Mouse (Mus musculus) forebrain, embryonic 13.5 days (tissue): ENCODE results near the gene Thap4. TPM values are rescaled to one million over a fixed set of nuclear protein-coding genes. Genes with fewer than 3 reads are reported as not detected.
A peak's percentile ranks its signal among the peaks of the same experiment; 100 is the strongest.
"Not testable (repeated sequence)": the region's sequence is repeated elsewhere in the genome, so short reads cannot be mapped to it uniquely, and the experiment has no call there.

ENCODE experiments used
- ATAC-seq: fragments of 200-750 bp; cut with Nextera tagmentation; 2 replicates; pipeline ENCODE4 v1.8.0; 2017
- H3K27ac ChIP-seq: fragments of 300-500 bp; sonication (generic); 2 replicates; pipeline ENCODE4 v1.5.1; 2015; ENCODE audit warnings: inconsistent platforms, mild to moderate bottlenecking, moderate library complexity
- H3K27me3 ChIP-seq: fragments of 300-500 bp; sonication (generic); 2 replicates; pipeline ENCODE4 v1.6.1; 2015; ENCODE audit warnings: mild to moderate bottlenecking, inconsistent platforms
- H3K36me3 ChIP-seq: fragments of 300-500 bp; sonication (generic); 2 replicates; pipeline ENCODE4 v1.6.1; 2015; ENCODE audit warnings: mild to moderate bottlenecking, inconsistent platforms; ENCODE audit not compliant: poor library complexity, severe bottlenecking
- H3K4me1 ChIP-seq: fragments of 300-500 bp; sonication (generic); 2 replicates; pipeline ENCODE4 v1.6.1; 2015; ENCODE audit warnings: inconsistent platforms
- H3K4me2 ChIP-seq: fragments of 300-500 bp; sonication (generic); 2 replicates; pipeline ENCODE4 v1.6.1; 2015; ENCODE audit warnings: inconsistent platforms, mild to moderate bottlenecking, moderate library complexity
- H3K4me3 ChIP-seq: fragments of 300-500 bp; sonication (generic); 2 replicates; pipeline ENCODE4 v1.5.1; 2015; ENCODE audit warnings: mild to moderate bottlenecking, inconsistent platforms
- H3K9ac ChIP-seq: fragments of 300-500 bp; sonication (generic); 2 replicates; pipeline ENCODE4 v1.6.1; 2015; ENCODE audit warnings: mild to moderate bottlenecking, inconsistent platforms
- H3K9me3 ChIP-seq: fragments of 300-500 bp; sonication (generic); replicated peaks from 2 replicates; pipeline ENCODE4 v1.6.1; 2016; ENCODE audit warnings: inconsistent platforms
- WGBS: fragments of 180-500 bp; shearing (Covaris S2); methylation state at CpG from one replicate; pipeline ENCODE4 v1.1.7; 2015; 5-methylcytosine and 5-hydroxymethylcytosine counted together
- polyA plus RNA-seq: library from polyadenylated mRNA; unstranded; fragments of >200 nt; fragmentation: Nextera tagmentation; extraction: Ambion mirVana; gene quantifications from 2 replicates; pipeline ENCODE4 v1.2.1, GENCODE M21; 2015

Thap4 gene
- polyA plus RNA-seq, 1 experiment from 2014 or later, result 38.0 TPM

DNA sequence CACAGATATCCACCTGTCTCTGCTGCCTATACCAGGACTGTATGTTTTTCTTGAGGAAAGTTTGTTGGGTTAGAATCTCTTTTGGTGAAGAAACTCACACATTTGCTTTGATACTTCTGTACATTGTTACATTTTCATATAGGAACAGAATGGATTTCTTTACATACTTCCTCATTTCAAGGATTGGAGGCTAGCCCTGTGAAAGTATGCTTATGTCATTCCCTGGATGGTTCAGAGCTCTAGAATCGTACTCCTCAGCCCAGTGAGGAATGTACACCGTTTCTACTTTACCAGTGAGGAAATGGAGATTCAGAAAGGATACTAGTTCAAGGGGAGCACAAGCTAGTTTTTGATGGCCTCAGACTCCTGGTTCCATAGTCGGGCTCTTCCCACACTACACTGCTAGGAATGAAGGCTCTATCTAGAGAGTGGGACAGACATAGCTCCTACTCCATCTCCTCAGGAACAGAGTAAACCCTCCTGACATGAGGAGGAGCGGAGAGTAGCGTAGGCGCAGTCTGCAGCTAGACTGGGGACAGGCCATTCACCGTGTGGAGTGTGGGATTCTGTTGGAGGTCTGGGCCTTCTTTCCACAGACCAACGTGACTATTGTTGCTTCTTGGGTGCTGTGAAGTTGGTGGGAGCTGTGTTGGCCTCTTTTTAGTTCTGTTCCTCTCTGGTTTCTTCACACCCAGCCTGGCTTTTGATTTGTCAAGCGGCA is 10.4 kb upstream of the Thap4 start:
- H3K4me2 ChIP-seq, result no peak overlapping the region

DNA sequence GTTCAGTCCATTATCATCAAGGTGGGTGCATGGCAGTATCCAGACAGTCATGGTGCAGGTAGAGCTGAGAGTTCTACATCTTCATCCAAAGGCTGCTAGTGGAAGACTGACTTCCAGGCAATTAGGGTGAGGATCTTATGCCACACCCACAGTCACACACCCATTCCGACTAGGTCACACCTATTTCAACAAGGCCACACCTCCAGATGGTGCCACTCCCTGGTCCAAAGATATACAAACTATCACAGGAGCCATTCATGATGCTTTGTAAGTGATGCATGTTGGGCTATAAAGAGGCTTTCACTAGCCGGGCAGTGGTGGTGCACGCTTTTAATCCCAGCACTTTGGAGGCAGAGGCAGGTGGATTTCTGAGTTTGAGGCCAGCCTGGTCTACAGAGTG is 8.9 kb upstream of the Thap4 start:
- not testable (repeated sequence) for H3K4me2 ChIP-seq, H3K9ac ChIP-seq, H3K27ac ChIP-seq, ATAC-seq, H3K9me3 ChIP-seq, H3K4me3 ChIP-seq, H3K4me1 ChIP-seq, H3K27me3 ChIP-seq, H3K36me3 ChIP-seq
- 89% methylated on average over 3 of the region's 3 CpGs for WGBS

More for the DNA sequence above, 10.4 kb upstream of the Thap4 start:
- Histone ChIP-seq H3K4me3 (no peak overlapping the region), H3K36me3 (peaks cover 19% of the 10 kb centered on the region), H3K9me3 (no peaks in the 10 kb centered on the region), H3K4me1 (no peaks in the 10 kb centered on the region), H3K9ac (no peak overlapping the region), H3K27me3 (no peaks in the 10 kb centered on the region), H3K27ac (no peak overlapping the region)
- whole genome bisulfite sequencing, result 96% methylated on average over 9 of the region's 9 CpGs
- no peak for ATAC-seq

DNA sequence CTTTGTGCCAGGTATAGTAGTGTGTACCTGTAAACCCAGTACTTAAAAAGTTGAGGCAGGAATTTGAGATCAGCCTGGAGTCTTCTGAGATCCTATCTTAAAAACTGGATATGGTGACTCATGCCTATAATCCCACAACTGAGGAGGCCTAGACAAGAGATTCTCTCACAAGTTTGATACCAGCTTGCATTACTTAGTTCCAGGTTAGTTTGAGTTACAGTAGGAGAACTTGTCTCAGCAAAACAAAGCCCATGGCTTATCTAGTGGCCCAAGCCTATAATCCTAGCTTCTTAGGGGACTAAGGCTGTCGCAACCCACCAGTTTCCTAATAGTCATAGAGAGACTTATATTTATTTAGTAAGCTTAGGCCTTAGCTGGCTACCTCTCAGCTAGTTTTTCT is 5.4 kb upstream of the Thap4 start:
- Histone ChIP-seq H3K4me2 (no peak overlapping the region), H3K27ac (no peak overlapping the region), H3K9me3 (no peaks in the 10 kb centered on the region), H3K4me1 (peaks cover 27% of the 10 kb centered on the region), H3K27me3 (no peaks in the 10 kb centered on the region), H3K9ac (no peak overlapping the region), H3K4me3 (no peak overlapping the region), H3K36me3 (no peaks in the 10 kb centered on the region)
- no peak for ATAC-seq
- 100% methylated on average over 1 of the region's 1 CpGs for WGBS

DNA sequence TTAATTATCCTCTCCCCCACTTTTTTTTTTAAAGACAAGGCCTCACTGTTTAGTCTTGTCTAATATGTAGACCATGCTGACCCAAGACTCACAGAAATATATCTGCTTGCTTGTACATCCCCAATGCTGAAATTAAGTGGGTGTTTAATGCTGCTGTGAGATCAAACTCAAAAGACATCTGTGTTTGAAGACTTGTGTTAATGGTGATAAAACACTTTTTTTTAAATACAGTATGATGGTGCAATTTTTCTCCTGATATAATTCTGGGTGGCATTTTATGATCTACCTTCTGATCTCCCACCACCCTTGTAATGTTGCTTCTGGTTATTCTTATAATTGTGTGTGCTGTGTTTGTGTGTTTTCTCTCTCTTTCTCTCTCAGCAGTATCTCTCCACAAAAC is 1.5 kb upstream of the Thap4 start:
- ATAC-seq, result no peak
- Histone ChIP-seq H3K4me2 (peak overlapping the region; percentile 72), H3K9me3 (no peaks in the 10 kb centered on the region), H3K27ac (no peak overlapping the region), H3K4me3 (peak overlapping the region; percentile 95; the same call in 1 of the 2 replicates), H3K27me3 (no peaks in the 10 kb centered on the region), H3K36me3 (no peaks in the 10 kb centered on the region), H3K4me1 (peaks cover 39% of the 10 kb centered on the region), H3K9ac (0 out of 2 replicates have a peak overlapping the region, but pooled peaks have one; percentile 90)

DNA sequence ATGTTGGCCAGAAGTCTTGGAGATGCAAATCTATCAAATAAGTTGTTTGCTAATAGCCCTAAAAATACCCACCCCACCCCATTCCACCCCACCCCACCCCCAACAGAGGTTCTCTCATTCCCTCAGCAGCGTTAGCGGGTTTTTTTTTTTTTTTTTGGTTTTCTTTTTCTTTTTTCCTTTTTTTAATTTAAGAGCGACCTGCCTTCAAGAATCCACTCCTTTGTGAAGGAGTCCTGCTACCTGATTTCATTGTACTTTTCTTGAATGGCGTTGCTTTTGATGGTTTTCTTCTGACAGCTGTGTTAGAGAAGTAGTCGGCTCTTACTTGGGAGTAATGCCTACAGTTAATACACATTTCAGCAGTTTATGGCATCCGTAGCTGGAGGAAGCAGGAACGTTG is 954 bp upstream of the Thap4 start:
- Histone ChIP-seq H3K4me1 (peaks cover 39% of the 10 kb centered on the region), H3K27ac (no peak overlapping the region), H3K4me3 (peak overlapping the region; percentile 95), H3K4me2 (peak overlapping the region; percentile 72), H3K9me3 (no peaks in the 10 kb centered on the region), H3K27me3 (no peaks in the 10 kb centered on the region), H3K36me3 (peaks cover 2% of the 10 kb centered on the region), H3K9ac (peak overlapping the region; percentile 90)
- ATAC-seq, result no peak
- WGBS, result 32% methylated on average over 7 of the region's 7 CpGs

DNA sequence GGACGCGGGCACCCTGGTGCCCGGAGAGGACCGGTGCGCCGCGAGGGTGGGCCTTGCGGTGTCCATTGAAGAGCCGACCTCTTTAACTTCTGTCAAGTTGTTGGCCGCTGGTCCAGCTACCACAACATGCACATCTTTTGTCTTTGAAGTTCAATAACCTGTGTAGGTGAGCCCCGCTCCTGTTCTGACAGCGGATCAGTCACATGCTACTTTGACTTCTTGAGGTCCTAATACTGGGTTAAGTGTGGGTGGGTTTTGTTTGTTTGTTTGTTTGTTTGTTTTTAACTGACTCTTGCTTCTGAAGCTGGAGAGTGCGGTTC is 587 bp upstream of the Thap4 start:
- Histone ChIP-seq H3K4me2 (peak overlapping the region; percentile 72), H3K9me3 (no peaks in the 10 kb centered on the region), H3K4me3 (peak overlapping the region; percentile 95), H3K36me3 (peaks cover 5% of the 10 kb centered on the region), H3K27me3 (no peaks in the 10 kb centered on the region), H3K9ac (peak overlapping the region; percentile 90), H3K27ac (peak overlapping the region; percentile 85), H3K4me1 (peaks cover 39% of the 10 kb centered on the region)
- WGBS, result 0% methylated on average over 13 of the region's 13 CpGs
- ATAC-seq, result no peak; the same call in 1 of the 2 replicates

DNA sequence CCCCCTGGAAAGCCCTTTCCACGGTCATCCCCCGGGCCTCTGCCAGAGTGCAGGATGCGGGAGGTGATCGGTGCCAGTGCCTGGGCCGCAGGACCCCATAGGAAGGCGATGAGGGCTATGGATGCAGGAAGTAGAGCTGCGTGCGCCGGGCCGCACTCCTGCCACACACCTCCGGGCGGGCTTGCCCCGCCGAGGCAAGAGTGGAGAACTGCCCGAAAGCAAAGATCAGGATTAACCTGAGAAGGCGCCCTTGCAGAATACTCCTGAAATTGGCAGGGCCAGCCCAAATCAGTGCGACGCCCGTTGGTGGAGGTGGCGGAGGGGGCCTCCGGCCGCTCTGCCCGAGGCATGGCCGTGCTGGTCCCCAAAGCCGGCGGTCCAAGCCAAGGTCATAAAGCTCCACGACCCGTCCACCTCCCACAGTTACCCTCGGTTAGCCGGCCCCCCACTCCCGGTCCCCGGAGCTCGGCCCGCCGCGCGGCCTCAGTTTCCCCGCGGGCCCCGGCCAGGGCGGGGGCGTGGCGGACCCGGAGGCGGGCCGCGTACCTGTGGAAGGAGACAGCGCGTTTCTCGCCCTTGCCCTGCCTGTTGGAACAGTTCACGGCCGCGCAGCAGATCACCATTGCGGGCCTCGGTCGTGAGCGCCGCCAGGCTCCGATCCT is 622 bp downstream of the Thap4 start:
- Histone ChIP-seq H3K4me1 (peaks cover 37% of the 10 kb centered on the region), H3K9ac (peak overlapping the region; percentile 90), H3K27me3 (no peaks in the 10 kb centered on the region), H3K36me3 (peaks cover 17% of the 10 kb centered on the region), H3K4me3 (peak overlapping the region; percentile 95), H3K4me2 (peak overlapping the region; percentile 72), H3K9me3 (no peaks in the 10 kb centered on the region), H3K27ac (peak overlapping the region; percentile 85)
- ATAC-seq, result peak; percentile 39
- WGBS, result under 1% methylated on average over 58 of the region's 59 CpGs

DNA sequence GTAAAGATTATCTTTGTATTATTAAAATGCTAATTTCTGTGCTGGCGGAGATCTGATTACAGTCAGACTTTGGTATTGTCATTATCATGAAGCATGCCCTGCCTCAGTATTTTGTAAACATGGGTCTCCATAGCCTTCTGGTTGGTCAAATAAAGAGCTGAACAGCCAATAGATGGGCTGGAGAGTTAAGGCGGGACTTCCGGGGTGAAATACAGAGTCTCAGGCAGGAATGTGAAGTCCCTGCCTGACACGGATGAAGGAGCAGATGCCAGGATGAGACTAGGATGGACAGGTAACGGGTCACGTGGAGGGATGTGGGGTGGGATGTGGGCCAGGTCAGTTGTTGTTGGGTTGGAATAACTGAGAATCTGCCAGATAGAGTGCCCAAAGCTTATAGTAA is 3.4 kb downstream of the Thap4 start, which contains the start of gene Atg4b:
TSS of gene Atg4b (plus strand) at position 211 of the 400 bp plus-strand sequence.
- ATAC-seq, result no peak
- WGBS, result 78% methylated on average over 6 of the region's 6 CpGs
- Histone ChIP-seq H3K27ac (no peak within 1 kb of the TSS), H3K9me3 (no peaks in the 10 kb centered on the region), H3K4me3 (no peak within 1 kb of the TSS), H3K4me2 (no peak within 1 kb of the TSS), H3K4me1 (peaks cover 22% of the 10 kb centered on the region), H3K27me3 (no peaks in the 10 kb centered on the region), H3K36me3 (peaks cover 27% of the 10 kb centered on the region), H3K9ac (no peak within 1 kb of the TSS)

DNA sequence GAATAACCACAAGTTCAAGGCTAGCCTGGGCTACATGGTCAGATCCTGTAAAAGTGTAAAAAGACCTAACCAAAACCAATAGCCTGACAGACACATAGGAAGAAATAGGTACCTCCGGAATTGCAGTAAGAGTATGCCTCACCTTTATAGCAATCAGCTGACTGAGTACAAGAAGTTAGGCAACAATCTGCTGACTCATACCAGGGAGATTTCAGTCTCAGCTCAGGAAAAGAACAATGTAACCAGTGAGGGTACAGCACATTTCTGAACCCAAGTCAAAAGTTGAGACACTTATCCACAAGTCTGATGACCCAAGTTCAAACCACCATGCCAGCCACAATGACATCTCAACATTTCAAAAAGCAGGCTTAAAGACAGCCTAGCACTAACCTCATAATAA is 6.1 kb downstream of the Thap4 start:
- Histone ChIP-seq H3K4me3 (no peak overlapping the region), H3K36me3 (peaks cover 31% of the 10 kb centered on the region), H3K9me3 (no peaks in the 10 kb centered on the region), H3K27ac (no peak overlapping the region), H3K27me3 (no peaks in the 10 kb centered on the region), H3K9ac (no peak overlapping the region), H3K4me2 (no peak overlapping the region), H3K4me1 (peaks cover 9% of the 10 kb centered on the region)
- ATAC-seq, result no peak
- WGBS, result 93% methylated on average over 1 of the region's 1 CpGs

DNA sequence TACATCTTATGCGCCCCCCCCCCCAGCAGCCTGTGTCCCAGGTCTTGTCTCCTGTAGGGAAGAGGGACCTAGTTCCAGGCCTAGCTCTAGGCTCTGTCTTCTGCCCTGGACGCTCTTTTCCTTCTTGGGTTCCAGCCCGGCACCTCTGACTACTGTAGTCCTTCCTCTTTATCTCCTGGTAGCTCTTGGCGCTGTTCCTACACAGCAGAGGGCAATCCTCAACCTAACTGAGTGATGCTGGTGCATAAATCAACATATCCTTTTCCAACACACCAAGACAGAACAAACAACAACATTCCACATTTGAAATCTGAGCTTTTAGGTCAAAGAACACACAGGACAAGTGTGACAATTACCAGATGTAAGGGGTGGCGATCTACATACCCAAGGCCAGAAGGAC is 8.5 kb downstream of the Thap4 start:
- Histone ChIP-seq H3K9ac (no peak overlapping the region), H3K4me2 (no peak overlapping the region), H3K4me1 (no peaks in the 10 kb centered on the region), H3K27ac (no peak overlapping the region), H3K9me3 (no peaks in the 10 kb centered on the region), H3K36me3 (peaks cover 36% of the 10 kb centered on the region), H3K27me3 (no peaks in the 10 kb centered on the region), H3K4me3 (no peak overlapping the region)
- WGBS, result 93% methylated on average over 5 of the region's 5 CpGs
- no peak for ATAC-seq

DNA sequence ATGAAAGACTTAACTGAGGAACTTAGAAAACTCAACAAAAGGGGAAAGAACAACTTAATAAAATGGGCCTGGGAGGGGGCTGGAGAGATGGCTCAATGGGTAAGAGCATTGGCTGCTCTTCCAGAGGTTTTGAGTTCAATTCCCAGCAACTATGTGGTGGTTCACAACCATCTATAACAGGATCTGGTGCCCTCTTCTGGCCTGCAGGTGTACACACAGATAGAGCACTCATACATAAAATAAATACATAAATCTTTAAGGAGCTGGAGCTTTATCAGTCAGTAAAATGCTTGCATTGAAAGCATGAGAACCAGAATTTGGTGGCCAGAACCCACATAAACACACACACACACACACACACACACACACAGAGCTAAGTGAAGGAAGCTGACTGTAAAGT is 11.8 kb downstream of the Thap4 start:
- Histone ChIP-seq H3K4me3 (no peak overlapping the region), H3K4me2 (no peak overlapping the region), H3K9me3 (no peaks in the 10 kb centered on the region), H3K27me3 (no peaks in the 10 kb centered on the region), H3K4me1 (no peaks in the 10 kb centered on the region), H3K9ac (no peak overlapping the region), H3K36me3 (peaks cover 9% of the 10 kb centered on the region), H3K27ac (no peak overlapping the region)
- ATAC-seq, result no peak

DNA sequence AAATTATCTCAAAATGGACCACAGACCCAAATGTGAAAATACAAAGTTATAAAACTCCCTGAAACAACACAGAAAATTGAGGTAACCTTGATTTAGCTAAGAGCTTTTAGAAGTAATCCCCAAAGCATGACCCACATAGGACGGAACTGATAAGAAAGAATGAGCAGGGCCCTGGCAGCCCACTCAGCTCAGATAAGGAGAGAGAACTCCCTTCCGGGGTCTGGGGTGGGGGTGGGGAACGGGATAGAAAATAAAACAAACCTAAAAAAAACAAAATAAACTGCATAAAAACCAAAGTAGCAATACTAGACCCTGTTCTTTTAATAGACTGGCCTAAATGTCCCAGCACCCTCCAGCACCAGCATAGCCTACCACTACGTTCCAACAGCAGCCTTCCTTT is 12.7 kb downstream of the Thap4 start:
- Histone ChIP-seq H3K9me3 (no peaks in the 10 kb centered on the region), H3K4me3 (no peak overlapping the region), H3K4me2 (no peak overlapping the region), H3K9ac (no peak overlapping the region), H3K27me3 (no peaks in the 10 kb centered on the region), H3K4me1 (no peaks in the 10 kb centered on the region), H3K27ac (no peak overlapping the region), H3K36me3 (peaks cover 9% of the 10 kb centered on the region)
- no peak for ATAC-seq
- WGBS, result 86% methylated on average over 4 of the region's 4 CpGs

DNA sequence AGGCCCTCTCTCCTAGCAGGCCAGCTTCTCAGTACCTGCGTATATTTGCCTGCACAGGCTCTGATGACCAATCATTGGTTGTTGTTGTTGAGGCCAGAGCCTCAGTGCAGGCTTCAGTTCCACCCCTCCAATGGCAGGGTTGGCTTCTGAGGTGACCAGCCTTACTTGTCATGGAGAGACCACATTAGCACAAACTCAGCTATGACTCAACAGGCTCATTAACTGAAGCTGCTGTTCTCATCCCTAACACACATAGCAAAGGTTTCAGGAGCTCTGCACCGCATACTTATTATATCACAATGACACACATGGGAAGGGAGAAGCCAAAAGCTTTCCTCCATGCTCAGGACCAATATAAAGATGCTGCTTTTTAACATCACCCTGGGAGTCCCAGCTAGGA is 14.0 kb downstream of the Thap4 start:
- no peak overlapping the region for H3K9ac ChIP-seq
- no peak for ATAC-seq
- no peak overlapping the region for H3K27ac ChIP-seq
- H3K9me3 ChIP-seq, result no peaks in the 10 kb centered on the region
- H3K4me2 ChIP-seq, result no peak overlapping the region
- no peaks in the 10 kb centered on the region for H3K4me1 ChIP-seq
- peaks cover 8% of the 10 kb centered on the region for H3K36me3 ChIP-seq
- H3K27me3 ChIP-seq, result no peaks in the 10 kb centered on the region
- no peak overlapping the region for H3K4me3 ChIP-seq
- 90% methylated on average over 2 of the region's 2 CpGs for WGBS
